Mouse (Mus musculus) left cerebral cortex, postnatal 14 days (tissue): ENCODE results near the gene Hcls1. TPM values are rescaled to one million over a fixed set of nuclear protein-coding genes. Genes with fewer than 3 reads are reported as not detected.

Experiments used
- DNase-seq, 2 experiments: peaks; one replicate each; pipeline ENCODE4 v3.0.0; 2021 to 2022; ENCODE audit warnings: low spot score in 2 of 2, mixed read lengths in 1 of 2
- intact Hi-C: fragments of 180-260 bp; cut with DNase I; formaldehyde crosslinking; loops from one replicate; pipeline ENCODE4 v1.15.1; 2025
- long read RNA-seq, 2 experiments: library from polyadenylated mRNA; stranded (forward); transcript quantifications; one replicate each; pipeline ENCODE4 v2.0.0; 2021
- total RNA-seq, 2 experiments: library from RNA; stranded (reverse); gene quantifications; 2 replicates each; pipeline ENCODE4 v1.2.3; 2021

Hcls1 gene
- total RNA-seq = 1 to 10 TPM; 4.1 to 4.2 TPM
- long read RNA-seq, experiment 1 = 0 reads
- long read RNA-seq, experiment 2 = 0 reads

- DNase-seq = peak in 1 of 2 experiments; percentile 25
- intact Hi-C loops = no loop called here
These were observed at the start of gene Hcls1 for GRCm38 (mm10) chr16:36934841-36935620. TSS of gene Hcls1 (plus strand) at chr16:36934983.

- intact Hi-C loops = no loop called here
- DNase-seq = no peak
These were observed 48.9 kb upstream of the Hcls1 start for GRCm38 (mm10) chr16:36885912-36886311.

GRCm38 (mm10) chr16:36887546-36887945 is 47.2 kb upstream of the Hcls1 start:
- DNase-seq = no peak
- intact Hi-C loops = no loop called here

- intact Hi-C loops = loop anchor here (5.0 kb wide), 1 partner anchor 43 kb away; no protein-coding TSS in a partner anchor
- DNase-seq = no peak
These were observed 44.2 kb upstream of the Hcls1 start for GRCm38 (mm10) chr16:36890559-36890958.

- intact Hi-C loops = loop anchor here (5.0 kb wide), 1 partner anchor 44 kb away; no protein-coding TSS in a partner anchor
These were observed 43.4 kb upstream of the Hcls1 start for GRCm38 (mm10) chr16:36891415-36891814.

GRCm38 (mm10) chr16:36893317-36893716 is 41.5 kb upstream of the Hcls1 start:
- intact Hi-C loops = loop anchor here (5.0 kb wide), 1 partner anchor 46 kb away; no protein-coding TSS in a partner anchor
- no peak for DNase-seq

More at GRCm38 (mm10) chr16:36891415-36891814, 43.4 kb upstream of the Hcls1 start:
- no peak for DNase-seq

GRCm38 (mm10) chr16:36896712-36897111 is 38.1 kb upstream of the Hcls1 start:
- intact Hi-C loops = no loop called here
- no peak for DNase-seq

- no peak for DNase-seq
These were observed 31.6 kb upstream of the Hcls1 start for GRCm38 (mm10) chr16:36903156-36903555.

GRCm38 (mm10) chr16:36911909-36912308 is 22.9 kb upstream of the Hcls1 start:
- no peak for DNase-seq

More at GRCm38 (mm10) chr16:36903156-36903555, 31.6 kb upstream of the Hcls1 start:
- intact Hi-C loops = no loop called here

GRCm38 (mm10) chr16:36912311-36912710 is 22.5 kb upstream of the Hcls1 start:
- intact Hi-C loops = no loop called here
- DNase-seq = no peak

More at GRCm38 (mm10) chr16:36911909-36912308, 22.9 kb upstream of the Hcls1 start:
- intact Hi-C loops = no loop called here

GRCm38 (mm10) chr16:36914195-36914594 is 20.6 kb upstream of the Hcls1 start:
- no peak for DNase-seq
- intact Hi-C loops = no loop called here

GRCm38 (mm10) chr16:36918505-36918904 is 16.3 kb upstream of the Hcls1 start:
- no peak for DNase-seq
- intact Hi-C loops = loop anchor here (5.0 kb wide), 1 partner anchor 94 kb away; the partner anchor contains the start of gene Polq

- intact Hi-C loops = no loop called here
- no peak for DNase-seq
These were observed 14.4 kb upstream of the Hcls1 start for GRCm38 (mm10) chr16:36920410-36920809.

GRCm38 (mm10) chr16:36921067-36921613 is 13.6 kb upstream of the Hcls1 start:
- DNase-seq = no peak
- intact Hi-C loops = no loop called here

GRCm38 (mm10) chr16:36921980-36922379 is 12.8 kb upstream of the Hcls1 start:
- DNase-seq = no peak
- intact Hi-C loops = no loop called here

GRCm38 (mm10) chr16:36924312-36924711 is 10.5 kb upstream of the Hcls1 start:
- DNase-seq = no peak
- intact Hi-C loops = no loop called here

GRCm38 (mm10) chr16:36925351-36925750 is 9.4 kb upstream of the Hcls1 start:
- intact Hi-C loops = no loop called here
- no peak for DNase-seq

- intact Hi-C loops = no loop called here
- no peak for DNase-seq
These were observed 9.0 kb upstream of the Hcls1 start for GRCm38 (mm10) chr16:36925797-36926196.

GRCm38 (mm10) chr16:36926514-36927447 is 8.0 kb upstream of the Hcls1 start:
- intact Hi-C loops = no loop called here
- DNase-seq = peak in 1 of 2 experiments; percentile 49
